Mouse (Mus musculus) frontal cortex, postnatal 36 days (tissue): ENCODE measurements at regions not wholly inside any gene's neighbourhood (a gene's known extent, or its start where the extent isn't known, plus 50 kb on each side); places are given as distances from the start of the nearest gene placed in this dataset.
"Not testable (repeated sequence)": the region's sequence is repeated elsewhere in the genome, so short reads cannot be mapped to it uniquely, and the experiment has no call there.

Experiments
- DNase-seq, 2 experiments: peaks; one replicate each; pipeline ENCODE4 v3.0.0; 2022; ENCODE audit warnings: low spot score in 2 of 2

DNA sequence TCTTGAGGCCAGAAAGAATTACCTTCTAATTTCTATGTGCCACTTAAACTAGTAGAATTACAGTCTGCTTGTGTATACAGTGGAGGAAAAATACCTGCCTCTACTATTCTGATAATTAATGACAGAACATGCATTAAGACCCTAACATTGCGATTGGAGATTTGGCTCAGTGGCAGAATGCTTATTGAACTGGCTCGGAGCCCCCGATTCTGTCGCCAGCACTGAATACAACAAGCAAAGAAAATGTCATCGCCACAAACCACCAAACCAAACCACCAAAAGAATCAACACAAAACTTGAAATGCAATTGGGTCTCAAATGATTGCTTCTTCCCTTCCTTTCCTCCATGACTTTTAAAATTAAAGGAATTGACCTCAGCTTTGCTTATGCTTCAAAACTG, 122.9 kb upstream of the Emcn start:
- no peak for DNase-seq

DNA sequence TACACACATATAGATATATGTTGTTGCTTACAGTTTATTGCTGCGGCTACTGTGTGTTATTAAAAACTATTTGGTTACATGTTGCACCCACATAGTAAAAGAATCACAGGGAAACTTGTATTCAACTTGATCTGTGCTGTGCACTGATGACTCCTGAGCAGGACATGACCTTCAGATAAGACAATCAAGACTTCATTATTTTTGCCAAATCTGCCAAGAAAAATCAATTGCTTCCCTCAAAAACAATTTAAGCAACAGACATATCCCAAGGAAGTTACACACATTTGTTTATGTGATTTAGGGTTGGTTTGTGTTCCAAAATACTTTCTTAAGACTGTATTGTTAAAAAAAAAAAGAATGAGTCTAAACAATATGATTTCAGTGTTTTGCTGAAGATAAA, 114.7 kb upstream of the Emcn start:
- DNase-seq = no peak

DNA sequence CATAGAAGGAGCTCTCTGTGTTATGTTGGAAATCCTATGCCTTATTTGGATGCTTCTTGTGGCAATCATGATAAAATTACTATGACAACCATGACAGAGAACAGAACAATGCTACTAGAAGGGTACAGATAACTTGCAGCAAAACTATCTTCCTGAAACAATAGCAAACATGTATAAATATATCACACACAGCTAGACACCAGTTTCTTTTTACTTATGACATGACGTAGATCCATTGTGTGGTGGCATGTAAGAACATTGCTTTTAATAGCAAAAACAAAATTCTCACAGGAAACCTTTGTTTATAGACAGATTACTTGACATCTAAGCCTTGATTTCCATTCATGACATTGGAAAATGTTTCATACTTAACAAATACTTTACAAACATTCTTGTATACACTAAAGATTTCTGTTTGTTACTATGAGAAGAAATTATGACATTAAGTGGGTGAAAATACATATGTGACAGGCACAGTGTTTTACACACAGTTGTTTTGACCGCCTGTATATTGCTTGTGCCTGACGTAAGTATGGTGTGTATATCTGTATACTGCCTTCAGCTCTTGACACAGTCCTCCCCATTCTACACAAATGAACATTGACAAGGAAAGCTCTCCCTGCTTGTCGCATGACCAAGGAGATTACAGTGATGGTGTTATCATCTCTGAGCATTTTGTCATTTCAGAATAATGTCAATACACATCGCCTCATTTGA, 113.6 kb upstream of the Emcn start:
- DNase-seq = no peak

- no peak for DNase-seq
These were observed 112.5 kb upstream of the Emcn start for GRCm38 (mm10) chr3:137228416-137228815.

DNA sequence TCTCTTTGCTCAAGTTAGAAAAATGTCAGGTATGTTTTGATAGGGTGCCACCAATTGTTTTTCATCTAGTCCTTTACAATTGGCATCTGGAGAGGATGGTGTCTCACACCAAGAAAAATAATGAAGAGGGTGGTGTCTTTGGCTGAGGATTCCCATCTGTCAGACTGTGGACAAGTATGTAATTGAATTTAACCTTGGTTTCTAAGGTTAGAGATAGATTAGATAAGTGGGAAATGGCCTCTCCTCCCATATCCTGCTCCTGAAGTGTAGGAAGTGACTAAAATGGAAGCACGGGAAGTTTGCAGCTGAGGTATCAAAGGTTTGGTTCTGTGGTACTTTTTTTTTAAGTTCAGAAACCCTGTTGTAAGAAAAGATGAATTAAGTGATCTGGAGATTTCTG, 98.0 kb upstream of the Emcn start:
- DNase-seq = no peak

DNA sequence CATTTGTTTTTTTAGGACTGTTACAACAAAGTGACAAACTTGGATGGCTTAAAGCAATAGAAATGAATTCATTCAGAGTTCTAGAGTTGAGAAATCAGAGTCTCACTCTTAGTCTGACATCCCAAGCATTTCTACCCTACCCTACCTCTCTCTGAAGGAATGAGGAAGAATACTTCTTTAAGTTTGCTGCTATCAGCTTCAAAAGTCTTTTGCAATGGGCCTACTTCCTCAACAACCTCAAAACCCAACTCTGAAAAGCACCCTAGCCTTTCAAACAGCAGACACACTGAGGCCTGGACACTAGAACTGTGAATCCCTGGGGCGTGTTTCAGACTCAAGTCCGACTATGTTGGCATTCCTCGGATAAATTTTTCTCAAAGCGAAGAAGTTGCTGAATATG, 77.0 kb upstream of the Emcn start:
- no peak for DNase-seq

DNA sequence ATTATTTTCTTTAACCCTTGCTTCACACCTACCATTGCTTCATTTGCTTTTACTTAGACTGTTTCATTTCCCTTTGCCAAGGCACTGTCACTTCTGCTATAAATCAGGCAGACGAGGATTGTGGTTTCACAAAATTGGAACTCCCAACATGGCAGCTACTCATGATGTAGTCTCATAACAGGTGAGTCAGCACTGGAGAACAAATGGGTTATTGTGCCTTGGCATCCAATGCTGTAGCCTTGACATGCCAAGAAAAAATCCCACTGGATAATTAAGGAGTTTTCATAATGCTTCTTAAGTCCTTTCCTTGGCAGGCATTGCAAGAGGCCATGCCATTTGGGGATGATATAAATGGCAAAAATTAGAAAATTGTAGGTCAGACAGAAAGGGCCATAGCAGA, 73.1 kb upstream of the Emcn start:
- no peak for DNase-seq

GRCm38 (mm10) chr3:137275444-137275843, 65.4 kb upstream of the Emcn start:
- DNase-seq = no peak

DNA sequence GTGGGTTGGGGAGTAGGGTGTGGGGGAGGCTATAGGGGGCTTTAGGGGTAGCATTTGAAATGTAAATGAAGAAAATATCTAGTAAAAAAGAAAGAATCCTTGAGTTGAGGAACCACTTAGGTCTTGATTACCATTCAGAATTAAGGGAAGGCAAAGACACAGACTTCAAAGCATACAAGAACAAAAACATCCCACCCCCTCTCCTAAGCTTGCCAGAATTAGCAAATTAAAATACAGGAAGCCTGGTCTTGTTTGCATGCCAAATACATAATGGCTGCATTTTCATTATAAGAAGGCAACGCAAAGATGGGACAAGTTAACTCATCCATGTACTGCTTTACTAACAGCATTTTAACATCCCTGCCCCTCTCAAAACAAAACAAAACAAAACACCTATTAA, 61.6 kb upstream of the Emcn start:
- no peak for DNase-seq

DNA sequence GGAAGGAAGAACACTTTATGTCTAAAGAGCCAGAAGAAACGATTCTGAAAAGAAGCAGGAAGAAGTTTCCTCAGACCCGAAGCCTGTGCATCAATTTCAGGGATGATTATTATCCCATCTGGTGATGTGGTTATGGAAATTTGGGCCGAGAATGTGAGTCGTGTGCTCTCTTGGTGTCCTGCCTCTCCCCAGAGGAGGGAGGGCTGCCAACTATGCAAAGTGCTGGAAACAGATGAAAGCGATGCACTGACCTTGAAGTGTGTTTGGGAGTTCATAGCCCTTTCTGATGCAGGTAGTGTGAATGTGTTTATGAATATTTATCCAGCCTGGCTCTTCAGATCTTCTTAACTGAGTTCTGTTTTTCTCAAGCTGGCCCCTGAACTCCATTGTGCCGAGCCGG, 59.8 kb upstream of the Emcn start:
- DNase-seq = no peak

DNA sequence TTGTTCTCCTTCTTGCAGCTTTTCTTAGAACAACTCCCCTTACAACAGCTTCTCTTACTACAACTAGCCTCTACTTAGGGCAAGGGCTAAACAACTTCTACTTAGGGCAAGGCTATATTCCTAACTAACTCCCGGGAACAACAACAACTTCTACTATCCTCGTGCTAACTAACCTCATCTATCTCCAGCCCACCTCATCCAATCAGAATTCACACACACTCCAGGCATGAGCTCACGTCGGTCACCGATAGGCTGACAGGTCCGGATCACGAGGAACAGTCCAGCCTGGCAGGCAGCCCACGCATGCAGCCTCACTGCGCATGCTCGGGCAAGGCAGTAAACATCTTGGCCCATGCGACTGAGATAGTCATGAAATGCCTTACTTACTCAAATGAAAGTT, 53.3 kb upstream of the Emcn start:
- DNase-seq = not testable (repeated sequence)

DNA sequence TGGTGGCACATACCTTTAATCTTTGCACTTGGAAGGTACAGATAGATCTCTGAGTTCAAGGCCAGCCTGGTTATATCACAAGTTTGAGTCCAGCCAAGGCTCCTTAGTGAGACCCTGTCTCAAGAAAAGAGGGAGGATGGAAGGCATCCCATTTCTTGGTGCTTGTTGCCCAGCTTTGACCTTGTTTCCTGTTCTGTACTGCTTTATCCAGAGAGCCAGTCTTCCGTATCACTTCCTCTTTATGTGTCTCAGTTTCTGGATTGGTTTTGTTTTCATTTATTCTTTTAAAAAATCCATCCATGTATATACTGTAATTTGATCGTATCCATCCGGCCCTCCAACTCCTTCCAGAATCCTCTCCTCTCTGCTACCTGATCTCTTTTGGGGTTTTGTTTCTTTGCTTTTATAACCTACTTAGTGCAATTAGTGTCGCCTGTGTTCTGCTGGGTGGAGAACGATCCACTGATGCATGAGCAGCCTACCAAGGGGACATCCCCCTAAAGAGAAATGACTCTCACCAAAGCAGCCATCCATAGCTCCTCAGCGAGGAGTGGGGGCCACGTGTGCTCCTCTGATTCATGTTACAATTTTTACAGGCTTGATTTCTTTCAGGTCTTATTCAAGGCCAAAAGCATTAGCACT, 52.4 kb upstream of the Emcn start:
- no peak for DNase-seq

DNA sequence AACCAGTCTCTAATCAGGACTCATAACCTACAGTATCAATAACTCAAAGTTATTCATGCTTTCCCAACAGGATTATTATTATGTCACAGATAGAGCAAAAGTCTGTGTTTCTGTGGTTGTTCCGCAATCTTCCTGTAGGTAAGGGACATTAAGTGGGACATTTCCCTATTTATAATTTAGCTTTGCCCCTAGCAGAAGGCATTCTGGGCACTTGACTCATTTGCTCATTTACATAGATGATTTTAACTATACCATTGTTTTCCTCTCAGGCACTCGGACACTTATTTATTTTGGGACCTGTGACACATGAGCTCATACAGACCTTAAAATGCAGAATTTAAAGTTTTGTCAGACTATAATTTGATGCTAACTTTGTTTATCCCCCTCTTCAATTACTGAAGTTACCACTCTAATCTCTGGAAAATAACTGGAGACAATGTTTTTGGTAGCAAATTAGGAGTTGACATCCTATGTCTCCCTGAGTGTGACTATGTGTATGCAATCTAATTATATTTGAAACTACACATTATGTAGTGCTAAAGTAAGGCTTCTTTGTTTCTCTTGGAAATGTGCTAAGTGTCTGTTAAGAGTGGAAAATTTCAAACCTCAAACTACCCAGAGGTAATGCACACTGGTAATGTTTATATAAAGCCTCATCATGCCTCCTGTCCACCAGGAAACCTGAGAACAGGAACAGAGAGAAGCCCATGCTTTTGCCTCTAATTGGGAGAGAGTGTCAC, 51.8 kb upstream of the Emcn start:
- DNase-seq = no peak

- no peak for DNase-seq
These were observed 51.2 kb upstream of the Emcn start for GRCm38 (mm10) chr3:137289683-137289984.
